Mouse (Mus musculus): ENCODE measurements around the gene Gm30302. TPM values are rescaled to one million over a fixed set of nuclear protein-coding genes. Genes with fewer than 3 reads are reported as not detected.
"Not testable (repeated sequence)": the region's sequence is repeated elsewhere in the genome, so short reads cannot be mapped to it uniquely, and the experiment has no call there.

Gm30302 gene
- polyA plus RNA-seq, 1 experiment: not detected

DNA sequence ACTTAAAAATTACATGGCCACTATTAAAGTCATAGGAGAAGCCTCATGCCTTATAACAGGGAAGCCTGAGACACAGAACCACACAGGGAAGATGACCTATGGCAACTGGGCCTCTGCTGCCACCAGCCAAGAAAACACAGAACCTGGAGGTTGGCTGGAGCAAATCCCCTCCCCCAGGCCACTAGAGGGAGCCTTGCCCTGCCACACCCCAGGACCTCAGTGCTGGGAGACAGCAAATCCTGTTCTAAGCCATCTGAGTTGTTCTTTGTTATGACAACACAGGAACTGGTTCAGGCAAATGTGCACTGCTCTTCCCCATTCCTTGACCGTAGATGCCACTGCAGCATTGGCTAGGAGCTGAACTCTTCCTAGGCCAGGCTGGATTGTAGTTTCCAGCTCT is 8.3 kb upstream of the Gm30302 start:
- TF ChIP-seq TAL1 (IDR thresholded peaks at IDR 0.05; ENCODE audit: low read length) (no peak), GATA1 (IDR thresholded peaks at IDR 0.05; ENCODE audit: low read length) (no peak)
- Histone ChIP-seq H3K4me3 (replicated peaks) (no peak overlapping the region), H3K4me1 (ENCODE audit: control insufficient read depth) (no peaks in the 10 kb centered on the region), H3K36me3 (ENCODE audit: control insufficient read depth) (no peaks in the 10 kb centered on the region), H3K9me3 (ENCODE audit: control insufficient read depth, low read length) (peaks cover 5% of the 10 kb centered on the region; the same call in 1 of the 2 replicates), H3K27me3 (ENCODE audit: control insufficient read depth) (no peaks in the 10 kb centered on the region)

DNA sequence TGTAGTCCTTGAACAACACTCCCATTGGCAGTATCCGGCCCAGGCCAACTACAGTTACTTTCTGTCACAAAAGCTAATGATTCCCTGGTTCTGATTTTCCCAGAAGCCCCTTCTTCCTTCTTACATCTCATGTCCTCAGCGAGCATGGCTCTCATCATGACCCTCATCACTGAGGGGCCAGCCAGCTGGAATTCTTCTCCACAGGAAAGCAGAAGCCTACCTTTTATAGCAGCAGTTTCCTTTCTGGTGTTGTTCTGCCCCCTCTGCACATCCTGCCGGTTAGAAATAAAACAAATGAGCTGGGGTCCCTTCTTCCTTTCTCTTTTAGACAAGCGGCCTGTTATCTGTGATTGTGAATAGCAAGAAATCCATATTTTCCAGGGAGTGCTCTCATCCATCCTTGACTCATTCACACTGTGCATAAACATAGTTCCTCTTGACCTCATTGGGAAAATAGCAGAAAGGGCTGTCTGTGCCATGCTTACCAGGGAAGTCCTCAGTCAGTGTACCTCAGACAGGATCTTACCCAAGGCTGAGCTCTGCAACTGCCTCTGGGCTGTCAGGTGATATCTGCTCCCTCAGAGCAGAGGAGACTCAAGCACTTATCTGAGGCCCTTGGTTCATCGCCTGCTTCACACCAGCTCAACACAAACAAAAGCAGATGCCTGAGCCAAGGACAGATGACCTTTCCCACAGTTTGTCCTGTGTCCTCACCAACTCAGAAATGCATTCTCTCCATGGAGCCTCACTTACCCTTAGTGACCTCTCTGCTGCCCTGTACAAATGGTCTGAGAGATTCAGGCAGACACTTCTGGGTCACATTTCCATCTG is 10.0 kb downstream of the Gm30302 start:
- Histone ChIP-seq H3K9me3 (ENCODE audit: control insufficient read depth, low read length) (no peaks in the 10 kb centered on the region), H3K36me3 (ENCODE audit: control insufficient read depth) (no peaks in the 10 kb centered on the region), H3K4me1 (ENCODE audit: control insufficient read depth) (no peaks in the 10 kb centered on the region), H3K4me3 (replicated peaks) (no peak overlapping the region), H3K27me3 (ENCODE audit: control insufficient read depth) (no peaks in the 10 kb centered on the region)
- TF ChIP-seq TAL1 (IDR thresholded peaks at IDR 0.05; ENCODE audit: low read length): no peak
- no peak for TF ChIP-seq GATA1 (IDR thresholded peaks at IDR 0.05; ENCODE audit: low read length)

DNA sequence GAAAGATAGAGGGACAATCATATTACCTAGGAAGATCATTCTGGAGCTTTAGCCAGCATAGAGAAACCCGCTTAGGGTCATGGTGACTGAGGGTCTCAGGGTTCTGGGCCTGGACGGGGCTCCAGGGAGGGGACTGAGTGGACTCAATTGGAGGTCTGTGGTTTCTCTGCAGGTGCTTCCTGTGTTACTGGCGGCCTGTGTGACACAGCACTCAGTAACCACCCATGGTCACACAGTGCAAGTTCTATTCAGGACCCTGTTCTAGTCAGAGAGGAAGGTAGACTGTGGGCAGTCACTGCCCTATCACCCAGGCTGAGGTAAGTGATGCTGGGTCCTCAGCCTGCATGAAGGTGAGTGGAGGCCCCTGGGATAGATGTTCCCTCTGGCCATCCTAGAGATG is 14.9 kb downstream of the Gm30302 start:
- Histone ChIP-seq H3K9me3 (ENCODE audit: control insufficient read depth, low read length) (no peaks in the 10 kb centered on the region), H3K4me3 (replicated peaks) (no peak overlapping the region), H3K36me3 (ENCODE audit: control insufficient read depth) (no peaks in the 10 kb centered on the region), H3K4me1 (ENCODE audit: control insufficient read depth) (no peaks in the 10 kb centered on the region), H3K27me3 (ENCODE audit: control insufficient read depth) (no peaks in the 10 kb centered on the region)
- TF ChIP-seq TAL1 (IDR thresholded peaks at IDR 0.05; ENCODE audit: low read length) (no peak), GATA1 (IDR thresholded peaks at IDR 0.05; ENCODE audit: low read length) (no peak)

DNA sequence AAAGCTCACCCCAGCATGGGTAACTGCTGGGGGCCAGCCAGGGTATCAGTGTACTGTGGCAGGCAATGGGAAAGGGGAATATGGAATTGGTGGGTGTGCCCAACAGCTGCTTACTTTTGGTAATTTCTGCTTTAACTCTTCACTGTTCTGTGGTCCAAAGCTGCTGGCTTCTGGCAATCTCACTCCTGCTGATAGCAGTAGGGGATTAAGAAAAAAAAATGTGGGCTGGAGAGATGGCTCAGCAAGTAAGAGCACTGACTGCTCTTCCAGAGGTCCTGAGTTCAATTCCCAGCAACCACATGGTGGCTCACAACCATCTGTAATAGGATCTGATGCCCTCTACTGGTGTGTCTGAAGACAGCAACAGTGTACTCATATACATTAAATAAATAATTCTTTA is 27.3 kb downstream of the Gm30302 start:
- H3K4me3 ChIP-seq (replicated peaks); H3K9me3 ChIP-seq (ENCODE audit: control insufficient read depth, low read length); H3K36me3 ChIP-seq (ENCODE audit: control insufficient read depth); H3K27me3 ChIP-seq (ENCODE audit: control insufficient read depth): not testable (repeated sequence)
- peaks cover 20% of the 10 kb centered on the region for H3K4me1 ChIP-seq (ENCODE audit: control insufficient read depth)

DNA sequence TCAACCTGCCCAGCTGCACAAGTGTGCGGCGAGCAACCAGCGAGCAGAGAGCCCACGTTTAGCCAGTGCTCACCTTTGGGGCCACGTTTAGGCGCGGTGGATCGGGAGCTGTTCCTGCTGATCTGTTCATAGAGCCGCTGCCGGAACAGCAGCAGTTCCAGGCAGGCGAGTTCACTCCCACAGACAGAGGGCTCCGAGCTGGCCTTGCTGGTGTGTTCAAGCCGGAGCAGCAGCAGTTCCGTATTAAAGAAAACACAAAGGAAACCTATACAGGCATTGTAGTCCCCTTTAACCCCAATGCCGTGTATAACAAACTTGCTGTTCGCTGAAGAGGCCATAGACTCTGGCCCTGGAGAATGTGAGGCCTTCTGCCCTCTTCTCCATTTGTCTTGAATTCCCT is 29.7 kb downstream of the Gm30302 start:
- TF ChIP-seq GATA1 (IDR thresholded peaks at IDR 0.05; ENCODE audit: low read length): no peak
- TF ChIP-seq TAL1 (IDR thresholded peaks at IDR 0.05; ENCODE audit: low read length): no peak
- H3K4me3 ChIP-seq (replicated peaks): no peak overlapping the region
- H3K36me3 ChIP-seq (ENCODE audit: control insufficient read depth): no peaks in the 10 kb centered on the region

DNA sequence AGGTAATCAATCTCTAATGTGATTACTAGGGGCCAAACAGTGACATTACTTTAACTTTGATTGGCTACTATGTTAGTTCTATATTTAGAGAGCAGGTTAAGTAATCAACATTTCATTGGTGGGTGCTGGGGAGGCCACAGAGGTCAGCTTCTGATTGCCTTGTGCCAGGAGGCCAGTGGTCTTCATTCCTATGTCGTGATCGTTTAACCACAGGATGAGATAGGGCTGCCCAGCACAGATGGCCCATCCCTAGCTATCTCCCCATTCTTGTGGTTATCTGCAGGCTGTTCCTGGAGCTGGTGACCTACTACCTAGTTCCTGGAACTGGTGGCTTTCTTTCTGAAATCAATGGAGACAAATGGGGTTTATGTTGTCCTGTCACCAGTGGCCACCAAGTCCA is 30.8 kb downstream of the Gm30302 start:
- Histone ChIP-seq H3K27me3 (ENCODE audit: control insufficient read depth) (no peaks in the 10 kb centered on the region), H3K4me1 (ENCODE audit: control insufficient read depth) (peaks cover 20% of the 10 kb centered on the region), H3K9me3 (ENCODE audit: control insufficient read depth, low read length) (no peaks in the 10 kb centered on the region), H3K4me3 (replicated peaks) (no peak overlapping the region), H3K36me3 (ENCODE audit: control insufficient read depth) (no peaks in the 10 kb centered on the region)
- TF ChIP-seq TAL1 (IDR thresholded peaks at IDR 0.05; ENCODE audit: low read length) (no peak), GATA1 (IDR thresholded peaks at IDR 0.05; ENCODE audit: low read length) (no peak)

More for the DNA sequence above, 29.7 kb downstream of the Gm30302 start:
- peaks cover 20% of the 10 kb centered on the region for H3K4me1 ChIP-seq (ENCODE audit: control insufficient read depth)
- no peaks in the 10 kb centered on the region for H3K27me3 ChIP-seq (ENCODE audit: control insufficient read depth)
- H3K9me3 ChIP-seq (ENCODE audit: control insufficient read depth, low read length): no peaks in the 10 kb centered on the region

DNA sequence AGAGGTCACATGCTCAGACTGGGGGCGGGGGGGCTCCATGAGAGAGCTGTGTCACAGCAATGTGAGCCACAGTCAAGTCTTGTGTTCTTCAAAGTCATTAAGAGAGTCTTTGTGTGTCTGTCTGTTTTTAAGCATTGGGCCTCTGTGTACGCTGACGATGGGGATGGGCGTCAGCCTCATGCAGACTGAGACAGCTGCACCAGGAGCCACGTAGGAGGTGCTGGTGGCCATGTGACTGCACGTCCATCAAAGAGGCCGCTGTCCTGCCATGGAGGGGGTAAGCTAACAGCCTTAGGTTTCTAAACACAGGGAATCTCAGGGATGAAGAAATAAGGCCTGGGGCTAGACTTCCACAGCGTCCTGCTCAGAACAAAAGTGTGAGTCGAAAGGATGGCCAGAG is 32.5 kb downstream of the Gm30302 start:
- Histone ChIP-seq H3K9me3 (ENCODE audit: control insufficient read depth, low read length) (peaks cover 4% of the 10 kb centered on the region; the same call in 1 of the 2 replicates), H3K4me1 (ENCODE audit: control insufficient read depth) (peaks cover 20% of the 10 kb centered on the region), H3K27me3 (ENCODE audit: control insufficient read depth) (no peaks in the 10 kb centered on the region), H3K4me3 (replicated peaks) (no peak overlapping the region), H3K36me3 (ENCODE audit: control insufficient read depth) (no peaks in the 10 kb centered on the region)
- no peak for TF ChIP-seq TAL1 (IDR thresholded peaks at IDR 0.05; ENCODE audit: low read length)
- no peak for TF ChIP-seq GATA1 (IDR thresholded peaks at IDR 0.05; ENCODE audit: low read length)

DNA sequence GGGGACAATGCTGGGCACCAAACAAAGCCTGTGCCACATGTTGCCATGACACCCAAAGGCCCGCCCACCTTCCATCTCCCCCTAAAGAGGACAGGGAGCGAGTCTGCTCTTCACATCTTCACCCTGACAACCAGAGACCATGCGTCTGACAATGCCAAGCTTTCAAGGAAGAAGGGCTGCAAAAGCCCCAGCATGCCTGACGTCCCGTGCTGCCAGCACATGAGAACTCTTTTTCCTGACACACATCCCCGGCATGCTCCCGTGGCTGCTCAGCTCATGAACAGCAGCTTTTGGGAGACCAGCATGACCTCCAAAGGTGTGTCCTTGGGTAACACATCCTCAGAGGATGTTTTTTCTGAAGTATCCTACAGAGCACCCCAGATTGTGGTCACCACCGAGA is 33.5 kb downstream of the Gm30302 start:
- no peaks in the 10 kb centered on the region for H3K36me3 ChIP-seq (ENCODE audit: control insufficient read depth)
- H3K4me1 ChIP-seq (ENCODE audit: control insufficient read depth): peaks cover 20% of the 10 kb centered on the region

DNA sequence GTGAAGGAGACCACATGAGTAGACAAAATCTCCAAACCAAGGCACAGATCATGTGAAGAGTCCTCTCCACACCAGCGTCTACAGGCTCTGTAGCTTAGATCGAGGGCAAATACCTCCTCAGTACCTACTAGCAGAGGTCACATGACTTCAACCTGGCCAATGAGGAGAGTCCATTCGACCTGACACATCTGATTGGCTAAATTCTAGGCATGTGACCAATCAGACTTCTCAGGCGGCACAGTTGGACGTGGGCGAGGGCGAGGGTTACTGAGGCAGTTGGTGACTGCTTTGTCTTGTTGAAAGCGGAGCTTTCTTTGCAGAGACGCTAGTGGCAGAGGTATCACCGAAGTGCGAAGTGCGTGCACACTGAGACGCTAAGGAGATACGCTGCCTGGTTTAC is 36.6 kb downstream of the Gm30302 start:
- Histone ChIP-seq H3K36me3 (ENCODE audit: control insufficient read depth) (no peaks in the 10 kb centered on the region), H3K4me1 (ENCODE audit: control insufficient read depth) (peaks cover 2% of the 10 kb centered on the region; the same call in 1 of the 2 replicates), H3K4me3 (replicated peaks) (no peak overlapping the region), H3K27me3 (ENCODE audit: control insufficient read depth) (no peaks in the 10 kb centered on the region), H3K9me3 (ENCODE audit: control insufficient read depth, low read length) (peaks cover 4% of the 10 kb centered on the region; the same call in 1 of the 2 replicates)
- TF ChIP-seq TAL1 (IDR thresholded peaks at IDR 0.05; ENCODE audit: low read length): no peak
- no peak for TF ChIP-seq GATA1 (IDR thresholded peaks at IDR 0.05; ENCODE audit: low read length)

More for the DNA sequence above, 33.5 kb downstream of the Gm30302 start:
- Histone ChIP-seq H3K27me3 (ENCODE audit: control insufficient read depth) (no peaks in the 10 kb centered on the region), H3K9me3 (ENCODE audit: control insufficient read depth, low read length) (peaks cover 4% of the 10 kb centered on the region; the same call in 1 of the 2 replicates), H3K4me3 (replicated peaks) (no peak overlapping the region)
- TF ChIP-seq GATA1 (IDR thresholded peaks at IDR 0.05; ENCODE audit: low read length) (no peak), TAL1 (IDR thresholded peaks at IDR 0.05; ENCODE audit: low read length) (no peak)

Measured in erythroblast, embryonic 14.5 days (primary cell).